Mouse (Mus musculus): ENCODE results near the gene Maml2. TPM values are rescaled to one million over a fixed set of nuclear protein-coding genes. Genes with fewer than 3 reads are reported as not detected.

Gene Maml2
- polyA plus RNA-seq, 1 experiment: 12.3 TPM

DNA sequence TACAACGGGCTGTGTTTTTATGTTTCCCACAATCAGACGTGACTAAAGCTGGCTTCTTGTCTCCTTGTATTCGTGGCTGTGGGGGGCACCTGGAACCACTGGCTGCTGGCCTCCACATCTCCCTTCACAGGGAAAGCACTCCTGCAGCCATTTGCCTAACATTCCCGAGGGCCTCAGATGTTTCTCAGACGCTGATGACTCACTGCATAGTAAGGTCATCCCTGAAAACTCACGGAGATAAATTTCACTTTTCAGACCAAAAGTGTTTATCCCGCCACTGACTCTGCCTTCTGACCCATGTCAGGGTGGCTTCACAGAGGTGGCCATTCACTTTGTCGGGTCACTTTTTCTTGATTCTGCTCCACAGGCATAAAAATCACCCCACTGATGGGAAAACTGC is 246.4 kb downstream of the Maml2 start:
- H3K4me1 ChIP-seq (ENCODE audit: control insufficient read depth, insufficient read depth, low read length): peaks cover 6% of the 10 kb centered on the region
- H3K27ac ChIP-seq (ENCODE audit: insufficient read depth, low read length): no peak overlapping the region
- TF ChIP-seq POLR2A (IDR thresholded peaks at IDR 0.05; ENCODE audit: borderline replicate concordance, insufficient read depth, low read length) (no peak), CTCF (IDR thresholded peaks at IDR 0.05; ENCODE audit: borderline replicate concordance, insufficient read depth, low read depth, low read length) (no peak)
- WGBS: 76% methylated on average over 8 of the region's 8 CpGs
- no peaks in the 10 kb centered on the region for H3K27me3 ChIP-seq (ENCODE audit: control insufficient read depth, insufficient read depth, low read length)
- H3K4me3 ChIP-seq (replicated peaks; ENCODE audit: insufficient read depth, low read depth, low read length): no peak overlapping the region
- DNase-seq: no peak

DNA sequence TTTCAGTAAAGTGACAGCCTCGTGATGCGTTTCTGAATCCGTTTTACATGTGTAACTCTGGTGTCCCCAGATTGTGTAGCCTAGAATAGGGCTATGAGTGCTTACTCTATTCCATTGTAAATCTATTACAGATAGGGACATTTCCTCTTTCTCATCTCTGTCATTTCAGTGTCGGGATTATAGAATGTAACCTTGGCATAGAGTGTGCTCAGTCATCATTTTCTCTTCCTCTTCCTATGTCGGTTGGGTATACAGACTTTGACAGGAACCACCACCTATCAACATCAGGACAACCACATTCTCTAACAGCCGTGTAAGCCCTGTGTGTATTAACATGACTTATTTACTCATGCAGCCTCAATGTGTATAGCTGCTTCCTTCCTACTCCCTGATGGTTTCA is 248.0 kb downstream of the Maml2 start:
- TF ChIP-seq POLR2A (IDR thresholded peaks at IDR 0.05; ENCODE audit: borderline replicate concordance, insufficient read depth, low read length): no peak
- TF ChIP-seq CTCF (IDR thresholded peaks at IDR 0.05; ENCODE audit: borderline replicate concordance, insufficient read depth, low read depth, low read length): no peak

DNA sequence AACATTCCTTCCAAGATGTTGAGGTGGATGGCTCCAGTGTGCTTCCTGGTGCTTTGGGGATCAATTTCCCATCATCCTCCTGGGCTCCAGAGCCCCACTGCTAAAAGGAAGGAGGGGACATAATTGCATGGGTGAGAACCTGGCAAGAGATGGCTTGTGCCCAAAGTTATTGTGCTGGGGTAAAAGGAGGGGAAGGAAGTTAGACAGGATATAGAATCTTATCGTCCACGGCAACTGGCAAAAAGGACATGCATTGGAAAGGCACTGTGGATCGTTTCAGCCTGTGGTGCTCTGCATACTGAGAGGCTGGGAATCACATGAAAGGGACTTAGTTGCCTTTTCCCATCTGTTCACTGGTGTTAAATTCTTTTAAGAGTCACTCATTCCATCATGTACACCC is 252.2 kb downstream of the Maml2 start:
- 52% methylated on average over 3 of the region's 3 CpGs for WGBS
- Histone ChIP-seq H3K27ac (ENCODE audit: insufficient read depth, low read length) (no peak overlapping the region), H3K27me3 (ENCODE audit: control insufficient read depth, insufficient read depth, low read length) (no peaks in the 10 kb centered on the region), H3K4me3 (replicated peaks; ENCODE audit: insufficient read depth, low read depth, low read length) (no peak overlapping the region), H3K4me1 (ENCODE audit: control insufficient read depth, insufficient read depth, low read length) (no peaks in the 10 kb centered on the region; the same call in 1 of the 2 replicates)
- TF ChIP-seq POLR2A (IDR thresholded peaks at IDR 0.05; ENCODE audit: borderline replicate concordance, insufficient read depth, low read length) (no peak), CTCF (IDR thresholded peaks at IDR 0.05; ENCODE audit: borderline replicate concordance, insufficient read depth, low read depth, low read length) (no peak)
- DNase-seq: no peak

More for the DNA sequence above, 248.0 kb downstream of the Maml2 start:
- H3K27me3 ChIP-seq (ENCODE audit: control insufficient read depth, insufficient read depth, low read length): no peaks in the 10 kb centered on the region
- H3K4me3 ChIP-seq (replicated peaks; ENCODE audit: insufficient read depth, low read depth, low read length): no peak overlapping the region
- no peak overlapping the region for H3K27ac ChIP-seq (ENCODE audit: insufficient read depth, low read length)
- 48% methylated on average over 6 of the region's 6 CpGs for WGBS
- DNase-seq: no peak
- H3K4me1 ChIP-seq (ENCODE audit: control insufficient read depth, insufficient read depth, low read length): no peaks in the 10 kb centered on the region; the same call in 1 of the 2 replicates

DNA sequence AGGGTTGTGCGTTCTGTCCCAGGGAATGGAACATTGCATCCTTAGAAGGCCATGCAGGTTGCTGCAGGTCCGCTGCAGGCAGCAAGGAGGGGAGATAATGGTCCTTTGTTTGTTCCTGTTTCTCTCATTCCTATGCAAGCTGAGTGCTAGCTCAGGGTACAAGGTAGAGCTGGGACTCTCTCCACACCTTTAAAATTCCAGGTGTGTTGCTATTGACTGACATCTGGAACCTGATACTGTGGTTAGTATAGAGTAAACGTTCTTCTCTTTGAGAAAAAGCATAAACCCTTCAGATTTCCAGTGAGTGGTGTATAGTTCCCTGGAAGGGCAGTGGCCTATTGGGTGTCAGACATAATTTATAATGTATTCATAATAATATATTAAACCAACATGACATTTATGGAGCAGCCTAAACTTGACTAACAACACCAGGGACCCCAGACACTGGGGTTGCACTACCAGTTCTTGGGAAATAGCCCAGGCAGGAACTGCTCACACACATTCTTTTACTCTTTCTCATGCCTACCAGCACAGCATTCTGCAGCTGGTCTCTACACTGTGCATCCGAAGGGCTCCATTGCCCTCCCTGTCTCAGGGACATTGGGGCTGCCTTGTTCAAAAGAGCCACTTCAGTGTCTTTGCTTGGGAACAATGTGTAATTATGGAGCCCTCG is 254.8 kb downstream of the Maml2 start:
- Histone ChIP-seq H3K4me3 (replicated peaks; ENCODE audit: insufficient read depth, low read depth, low read length) (no peak overlapping the region), H3K27me3 (ENCODE audit: control insufficient read depth, insufficient read depth, low read length) (no peaks in the 10 kb centered on the region), H3K4me1 (ENCODE audit: control insufficient read depth, insufficient read depth, low read length) (peaks cover 3% of the 10 kb centered on the region; the same call in 1 of the 2 replicates), H3K27ac (ENCODE audit: insufficient read depth, low read length) (no peak overlapping the region)
- DNase-seq: no peak
- TF ChIP-seq CTCF (IDR thresholded peaks at IDR 0.05; ENCODE audit: borderline replicate concordance, insufficient read depth, low read depth, low read length) (no peak), POLR2A (IDR thresholded peaks at IDR 0.05; ENCODE audit: borderline replicate concordance, insufficient read depth, low read length) (no peak)
- WGBS: 85% methylated on average over 5 of the region's 5 CpGs

DNA sequence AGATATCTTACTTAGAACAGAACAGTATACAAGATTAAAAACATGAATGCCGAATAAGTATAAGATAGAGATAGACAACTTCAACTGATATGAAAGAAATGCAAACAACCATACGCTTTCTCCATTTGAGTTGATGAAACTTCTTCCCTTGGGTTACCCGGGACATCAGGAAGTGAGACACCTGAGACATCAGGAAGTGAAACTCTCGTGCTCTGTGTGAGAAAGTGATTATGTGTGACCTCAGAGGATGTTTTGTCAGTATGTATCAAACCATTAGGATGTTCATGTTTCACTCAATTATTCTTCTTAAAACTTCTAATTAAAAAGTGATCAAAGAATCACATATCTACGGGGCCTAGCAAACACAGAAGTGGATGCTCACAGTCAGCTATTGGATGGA is 257.0 kb downstream of the Maml2 start:
- Histone ChIP-seq H3K4me3 (replicated peaks; ENCODE audit: insufficient read depth, low read depth, low read length) (no peak overlapping the region), H3K27ac (ENCODE audit: insufficient read depth, low read length) (no peak overlapping the region), H3K27me3 (ENCODE audit: control insufficient read depth, insufficient read depth, low read length) (no peaks in the 10 kb centered on the region), H3K4me1 (ENCODE audit: control insufficient read depth, insufficient read depth, low read length) (peaks cover 5% of the 10 kb centered on the region; the same call in 1 of the 2 replicates)
- TF ChIP-seq POLR2A (IDR thresholded peaks at IDR 0.05; ENCODE audit: borderline replicate concordance, insufficient read depth, low read length) (no peak), CTCF (IDR thresholded peaks at IDR 0.05; ENCODE audit: borderline replicate concordance, insufficient read depth, low read depth, low read length) (no peak)
- 97% methylated on average over 5 of the region's 5 CpGs for WGBS
- DNase-seq: no peak

DNA sequence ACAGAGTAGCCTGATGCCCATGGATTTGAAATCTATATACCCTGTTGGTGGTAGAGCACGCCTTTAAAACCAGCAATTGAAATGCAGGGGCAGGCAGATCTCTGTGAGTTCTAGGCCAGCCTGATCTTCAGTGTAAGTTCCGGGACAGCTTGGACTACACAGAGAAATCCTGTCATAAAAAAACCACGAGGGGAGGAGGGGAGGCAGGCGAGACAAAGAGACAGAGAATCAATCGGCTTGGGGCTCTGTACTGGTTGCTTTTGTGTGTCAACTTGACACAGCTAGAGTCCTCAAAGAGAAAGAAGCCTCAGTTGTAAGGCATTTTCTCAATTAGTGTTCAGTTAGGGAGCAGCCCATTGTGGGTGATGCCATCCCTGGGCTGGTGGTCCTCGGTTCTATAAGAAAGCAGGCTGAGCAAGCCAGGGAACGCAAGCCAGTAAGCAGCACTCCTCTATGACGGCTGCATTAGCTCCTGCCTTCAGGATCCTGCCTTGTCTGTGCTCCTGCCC is 258.3 kb downstream of the Maml2 start:
- Histone ChIP-seq H3K27me3 (ENCODE audit: control insufficient read depth, insufficient read depth, low read length) (no peaks in the 10 kb centered on the region), H3K27ac (ENCODE audit: insufficient read depth, low read length) (no peak overlapping the region), H3K4me1 (ENCODE audit: control insufficient read depth, insufficient read depth, low read length) (peaks cover 5% of the 10 kb centered on the region; the same call in 1 of the 2 replicates), H3K4me3 (replicated peaks; ENCODE audit: insufficient read depth, low read depth, low read length) (no peak overlapping the region)
- no peak for DNase-seq
- WGBS: 67% methylated on average over 8 of the region's 8 CpGs
- TF ChIP-seq CTCF (IDR thresholded peaks at IDR 0.05; ENCODE audit: borderline replicate concordance, insufficient read depth, low read depth, low read length) (no peak), POLR2A (IDR thresholded peaks at IDR 0.05; ENCODE audit: borderline replicate concordance, insufficient read depth, low read length) (no peak)

DNA sequence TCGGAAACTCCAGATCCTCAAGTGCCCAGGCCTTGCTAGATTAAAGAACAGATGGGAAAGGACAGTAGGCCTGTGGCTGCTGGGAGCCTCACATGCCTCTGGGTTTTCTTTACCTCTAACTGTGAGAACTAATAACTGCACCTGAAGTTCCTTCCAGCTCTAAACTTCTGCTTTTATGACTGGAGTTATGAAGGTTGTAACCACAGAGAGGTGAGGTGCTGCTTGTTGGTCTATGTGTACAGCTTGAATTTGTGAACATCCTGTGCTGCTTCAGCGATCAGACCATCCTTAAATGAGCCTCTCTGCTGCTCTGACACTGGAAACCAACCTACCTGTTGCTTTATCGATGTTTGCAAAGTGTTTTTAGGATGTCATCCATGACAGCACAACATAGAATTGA is 258.9 kb downstream of the Maml2 start:
- WGBS: 93% methylated on average over 3 of the region's 3 CpGs
- DNase-seq: no peak
- H3K27me3 ChIP-seq (ENCODE audit: control insufficient read depth, insufficient read depth, low read length): no peaks in the 10 kb centered on the region
- no peak overlapping the region for H3K27ac ChIP-seq (ENCODE audit: insufficient read depth, low read length)
- H3K4me1 ChIP-seq (ENCODE audit: control insufficient read depth, insufficient read depth, low read length): peaks cover 7% of the 10 kb centered on the region
- TF ChIP-seq POLR2A (IDR thresholded peaks at IDR 0.05; ENCODE audit: borderline replicate concordance, insufficient read depth, low read length): no peak
- TF ChIP-seq CTCF (IDR thresholded peaks at IDR 0.05; ENCODE audit: borderline replicate concordance, insufficient read depth, low read depth, low read length): no peak
- no peak overlapping the region for H3K4me3 ChIP-seq (replicated peaks; ENCODE audit: insufficient read depth, low read depth, low read length)

DNA sequence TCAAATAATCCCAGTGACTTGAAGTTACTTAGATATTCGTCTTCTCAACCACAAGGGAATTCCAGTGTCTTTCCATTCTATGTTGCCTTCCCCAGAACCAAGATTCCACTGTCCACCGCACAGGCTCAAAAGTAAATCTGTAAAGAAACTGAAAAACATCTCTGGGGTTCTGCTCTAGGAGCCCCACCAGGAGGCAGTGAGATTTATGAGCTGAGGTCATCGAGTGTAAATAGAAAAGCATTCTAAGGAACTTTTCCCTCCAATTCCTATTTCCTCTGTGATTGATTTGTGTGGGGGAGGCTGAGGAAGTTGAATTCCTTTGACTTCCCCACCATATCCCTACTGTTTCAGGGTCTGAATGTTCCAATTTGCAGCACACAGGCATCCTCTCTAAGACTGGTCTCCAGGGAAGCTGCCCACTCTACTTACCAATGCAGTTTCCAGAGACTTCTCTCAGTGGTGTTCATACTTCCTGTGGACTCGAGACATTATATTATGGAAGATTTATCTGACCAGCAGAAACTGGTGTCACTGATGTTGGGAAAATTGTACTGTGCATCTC is 261.1 kb downstream of the Maml2 start:
- no peak for DNase-seq
- Histone ChIP-seq H3K4me3 (replicated peaks; ENCODE audit: insufficient read depth, low read depth, low read length) (no peak overlapping the region), H3K4me1 (ENCODE audit: control insufficient read depth, insufficient read depth, low read length) (peaks cover 23% of the 10 kb centered on the region), H3K27ac (ENCODE audit: insufficient read depth, low read length) (no peak overlapping the region), H3K27me3 (ENCODE audit: control insufficient read depth, insufficient read depth, low read length) (no peaks in the 10 kb centered on the region)
- no peak for TF ChIP-seq CTCF (IDR thresholded peaks at IDR 0.05; ENCODE audit: borderline replicate concordance, insufficient read depth, low read depth, low read length)
- TF ChIP-seq POLR2A (IDR thresholded peaks at IDR 0.05; ENCODE audit: borderline replicate concordance, insufficient read depth, low read length): no peak
- WGBS: 73% methylated on average over 4 of the region's 4 CpGs
